Mouse (Mus musculus) embryonic facial prominence, embryonic 10.5 days (tissue): ENCODE data around the gene Stn1. TPM values are rescaled to one million over a fixed set of nuclear protein-coding genes. Genes with fewer than 3 reads are reported as not detected.
"Not testable (repeated sequence)": the region's sequence is repeated elsewhere in the genome, so short reads cannot be mapped to it uniquely, and the experiment has no call there.

Experiments used
- DNase-seq: peaks from one replicate; pipeline ENCODE4 v3.0.0-alpha.2; 2017; ENCODE audit warnings: low spot score
- H3K27ac ChIP-seq: fragments of 300-500 bp; sonication (generic); replicated peaks from 2 replicates; pipeline ENCODE4 v1.5.1; 2016; ENCODE audit warnings: mild to moderate bottlenecking
- H3K27me3 ChIP-seq: fragments of 300-500 bp; sonication (generic); replicated peaks from 2 replicates; pipeline ENCODE4 v1.6.1; 2016; ENCODE audit warnings: low read depth, mild to moderate bottlenecking; ENCODE audit not compliant: poor library complexity, severe bottlenecking
- H3K36me3 ChIP-seq: fragments of 300-500 bp; sonication (generic); replicated peaks from 2 replicates; pipeline ENCODE4 v1.6.1; 2016; ENCODE audit warnings: mild to moderate bottlenecking, moderate library complexity
- H3K4me1 ChIP-seq: fragments of 300-500 bp; sonication (generic); 2 replicates; pipeline ENCODE4 v1.6.1; 2016
- H3K4me3 ChIP-seq: fragments of 300-500 bp; sonication (generic); 2 replicates; pipeline ENCODE4 v1.5.1; 2016; ENCODE audit warnings: mild to moderate bottlenecking, moderate library complexity
- H3K9me3 ChIP-seq: fragments of 300-500 bp; sonication (generic); 2 replicates; pipeline ENCODE4 v1.6.1; 2016; ENCODE audit warnings: mild to moderate bottlenecking
- WGBS: fragments of 180-500 bp; shearing (Covaris S2); methylation state at CpG from one replicate; pipeline ENCODE4 v1.1.7; 2016; 5-methylcytosine and 5-hydroxymethylcytosine counted together
- polyA plus RNA-seq: library from polyadenylated mRNA; unstranded; fragments of >200 nt; fragmentation: Nextera tagmentation; extraction: Ambion mirVana; gene quantifications from 2 replicates; pipeline ENCODE4 v1.2.1, GENCODE M21; 2016

The Stn1 gene
- 68.3 and 70.6 TPM in 2 replicates for polyA plus RNA-seq

GRCm38 (mm10) chr19:47537300-47537792, at the start of gene Stn1:
Gene Stn1, minus strand, starts transcription at chr19:47537507.
- 0 out of 2 replicates have a peak, but pooled peaks cover 3% of the 10 kb centered on the region for H3K9me3 ChIP-seq
- peak within 1 kb of the TSS; percentile 86 for H3K27ac ChIP-seq
- DNase-seq, result peak; percentile 25
- 3% methylated on average over 10 of the region's 10 CpGs for WGBS
- H3K36me3 ChIP-seq, result peaks cover 19% of the 10 kb centered on the region
- H3K4me1 ChIP-seq, result peaks cover 33% of the 10 kb centered on the region
- peak within 1 kb of the TSS; percentile 59 for H3K4me3 ChIP-seq
- H3K27me3 ChIP-seq, result no peaks in the 10 kb centered on the region

- H3K27ac ChIP-seq, result no peak overlapping the region
- peaks cover 20% of the 10 kb centered on the region for H3K4me1 ChIP-seq
- H3K36me3 ChIP-seq, result no peaks in the 10 kb centered on the region
- 98% methylated on average over 1 of the region's 1 CpGs for WGBS
- no peak overlapping the region for H3K4me3 ChIP-seq
- no peak for DNase-seq
- no peaks in the 10 kb centered on the region for H3K27me3 ChIP-seq
- no peaks in the 10 kb centered on the region for H3K9me3 ChIP-seq
These were observed 49.7 kb upstream of the Stn1 start for GRCm38 (mm10) chr19:47587009-47587408.

- H3K9me3 ChIP-seq, result no peaks in the 10 kb centered on the region
- H3K36me3 ChIP-seq, result no peaks in the 10 kb centered on the region
- no peak overlapping the region for H3K27ac ChIP-seq
- no peak overlapping the region for H3K4me3 ChIP-seq
- H3K4me1 ChIP-seq, result peaks cover 32% of the 10 kb centered on the region
- H3K27me3 ChIP-seq, result no peaks in the 10 kb centered on the region
- WGBS, result 86% methylated on average over 1 of the region's 1 CpGs
- DNase-seq, result no peak
These were observed 48.5 kb upstream of the Stn1 start for GRCm38 (mm10) chr19:47585772-47586171.

DNA sequence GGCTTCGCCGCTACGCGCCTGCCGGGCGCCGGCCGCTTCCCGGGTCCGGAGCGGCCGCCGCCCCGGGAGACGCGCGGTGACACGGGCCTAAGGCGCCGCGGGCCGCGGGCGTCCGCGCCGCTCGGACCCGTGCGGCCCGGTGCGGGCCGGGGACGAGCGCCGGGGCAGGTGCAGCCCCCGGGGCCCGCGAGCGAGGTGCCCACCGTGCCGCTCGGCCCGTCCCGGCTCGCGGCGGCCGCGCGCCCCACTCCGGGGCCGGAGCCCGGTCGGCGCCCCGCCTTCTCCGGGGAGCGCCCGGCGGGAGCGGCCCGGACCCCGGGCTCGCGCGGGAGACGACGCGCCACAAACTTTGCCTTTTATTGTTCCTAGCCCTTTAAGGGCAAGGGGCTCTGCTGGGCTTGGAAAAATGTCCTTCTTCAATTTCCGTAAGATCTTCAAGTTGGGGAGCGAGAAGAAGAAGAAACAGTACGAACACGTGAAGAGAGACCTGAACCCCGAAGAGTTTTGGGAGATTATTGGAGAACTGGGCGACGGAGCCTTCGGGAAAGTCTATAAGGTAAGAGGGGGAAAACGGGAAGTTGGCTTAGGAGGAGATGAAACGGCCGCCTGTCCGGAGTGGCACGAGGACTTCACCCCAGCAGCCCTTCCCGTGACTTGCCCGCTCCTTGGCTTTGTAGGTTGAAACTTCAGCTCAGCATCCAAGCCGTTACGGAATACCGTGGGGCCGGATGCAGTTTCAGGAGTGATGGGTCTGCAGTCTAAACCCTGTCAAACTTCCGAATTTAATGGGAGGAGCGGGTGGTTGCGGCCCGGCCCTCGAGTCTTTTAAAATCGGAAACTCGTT, 42.7 kb upstream of the Stn1 start:
- H3K27me3 ChIP-seq, result no peaks in the 10 kb centered on the region
- H3K9me3 ChIP-seq, result no peaks in the 10 kb centered on the region
- H3K36me3 ChIP-seq, result no peaks in the 10 kb centered on the region
- H3K27ac ChIP-seq, result peak overlapping the region; percentile 95
- 3% methylated on average over 94 of the region's 96 CpGs for WGBS
- H3K4me1 ChIP-seq, result peaks cover 31% of the 10 kb centered on the region
- H3K4me3 ChIP-seq, result peak overlapping the region; percentile 82
- DNase-seq, result peak; percentile 48

DNA sequence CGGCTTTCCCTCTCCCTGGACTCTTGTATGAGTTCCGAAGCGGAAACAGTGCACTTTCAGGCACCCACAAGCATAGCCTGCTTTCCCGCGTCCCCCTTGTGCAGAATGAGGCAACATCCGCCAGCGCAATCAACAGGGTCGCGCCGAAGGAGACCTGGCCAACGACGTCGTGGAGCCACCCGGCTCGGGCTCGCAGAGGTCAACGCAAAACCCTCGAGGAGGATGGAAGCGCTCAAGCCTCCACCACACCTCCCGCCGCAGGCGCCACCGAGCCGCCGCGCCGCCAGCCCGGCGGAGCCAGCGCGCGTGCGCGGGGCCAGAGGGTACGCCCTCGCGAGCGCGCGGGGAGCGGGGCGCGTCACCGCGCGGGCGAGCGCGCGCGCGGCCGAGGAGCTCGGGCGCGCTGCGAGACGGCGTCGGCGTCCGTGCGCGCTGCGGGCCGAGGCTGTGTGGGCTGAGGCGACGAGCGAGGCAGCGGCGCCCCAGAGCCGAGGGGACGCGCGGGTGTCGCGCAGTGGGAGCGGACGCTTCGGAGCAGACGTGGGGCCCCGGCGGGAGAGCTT, 42.0 kb upstream of the Stn1 start, which contains the start of gene Slk:
Gene Slk, plus strand, starts transcription at position 454 of the 563 bp plus-strand sequence.
- DNase-seq, result peak; percentile 91
- under 1% methylated on average over 83 of the region's 83 CpGs for WGBS
- Histone ChIP-seq H3K9me3 (no peaks in the 10 kb centered on the region), H3K4me3 (peak within 1 kb of the TSS; percentile 82), H3K27me3 (no peaks in the 10 kb centered on the region), H3K36me3 (no peaks in the 10 kb centered on the region), H3K27ac (peak within 1 kb of the TSS; percentile 95), H3K4me1 (peaks cover 29% of the 10 kb centered on the region)

- Histone ChIP-seq H3K27me3 (no peaks in the 10 kb centered on the region), H3K9me3 (no peaks in the 10 kb centered on the region), H3K36me3 (no peaks in the 10 kb centered on the region), H3K4me3 (peak overlapping the region; percentile 82), H3K27ac (peak overlapping the region; percentile 95), H3K4me1 (peaks cover 29% of the 10 kb centered on the region)
- DNase-seq, result peak; percentile 30
- 14% methylated on average over 13 of the region's 13 CpGs for WGBS
These were observed 41.4 kb upstream of the Stn1 start for GRCm38 (mm10) chr19:47578581-47579224.

- DNase-seq, result no peak
- H3K27ac ChIP-seq, result no peak overlapping the region
- H3K9me3 ChIP-seq, result no peaks in the 10 kb centered on the region
- H3K36me3 ChIP-seq, result no peaks in the 10 kb centered on the region
- H3K27me3 ChIP-seq, result no peaks in the 10 kb centered on the region
- H3K4me3 ChIP-seq, result no peak overlapping the region
- H3K4me1 ChIP-seq, result peaks cover 5% of the 10 kb centered on the region
- 87% methylated on average over 3 of the region's 3 CpGs for WGBS
These were observed 36.4 kb upstream of the Stn1 start for GRCm38 (mm10) chr19:47573718-47574117.

DNA sequence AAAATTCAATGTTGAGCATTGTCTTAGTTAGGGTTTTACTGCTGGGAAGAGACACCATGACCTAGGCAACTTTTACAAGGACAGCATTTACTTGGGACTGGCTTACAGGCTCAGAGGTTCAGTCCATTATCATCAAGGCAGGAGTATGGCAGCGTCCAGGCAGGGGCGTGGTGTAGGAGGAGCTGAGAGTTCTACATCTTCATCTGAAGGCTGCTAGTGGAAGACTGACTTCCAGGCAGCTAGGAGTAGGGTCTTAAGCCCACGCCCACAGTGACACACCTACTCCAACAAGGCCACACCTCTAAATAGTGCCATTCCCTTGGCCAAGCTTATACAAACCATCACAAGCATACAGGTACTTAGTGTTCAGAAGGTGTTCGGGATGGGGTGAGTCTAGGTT, 34.7 kb upstream of the Stn1 start:
- not testable (repeated sequence) for H3K27me3 ChIP-seq, H3K4me1 ChIP-seq, DNase-seq, H3K27ac ChIP-seq, H3K9me3 ChIP-seq, H3K4me3 ChIP-seq, H3K36me3 ChIP-seq
- 62% methylated on average over 4 of the region's 4 CpGs for WGBS

- Histone ChIP-seq H3K9me3 (no peaks in the 10 kb centered on the region), H3K4me1 (0 out of 2 replicates have a peak, but pooled peaks cover 6% of the 10 kb centered on the region), H3K27me3 (peaks cover 17% of the 10 kb centered on the region; the same call in 1 of the 2 replicates), H3K36me3 (no peaks in the 10 kb centered on the region), H3K4me3 (no peak overlapping the region), H3K27ac (no peak overlapping the region)
- 88% methylated on average over 5 of the region's 5 CpGs for WGBS
- no peak for DNase-seq
These were observed 32.7 kb upstream of the Stn1 start for GRCm38 (mm10) chr19:47570042-47570441.

DNA sequence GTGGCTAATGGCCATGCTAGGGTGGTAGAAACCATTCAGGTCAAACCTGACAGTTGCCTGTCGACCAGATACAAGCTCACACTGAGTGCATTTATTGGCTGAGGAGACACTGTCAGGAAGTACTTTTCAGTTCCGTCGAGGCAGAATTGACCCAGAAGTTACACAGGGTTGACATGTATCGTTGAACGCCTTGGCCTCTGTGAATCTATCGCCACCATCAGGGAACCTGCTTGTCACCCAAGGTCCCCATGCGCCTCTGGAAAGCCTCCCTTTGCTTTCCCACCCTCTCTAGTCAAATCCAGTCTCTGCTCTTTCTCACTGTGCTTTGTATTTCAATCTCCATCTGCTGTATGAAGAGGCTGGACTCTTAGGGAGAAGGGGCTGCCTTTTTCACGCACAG, 28.7 kb upstream of the Stn1 start:
- Histone ChIP-seq H3K9me3 (no peaks in the 10 kb centered on the region), H3K4me1 (0 out of 2 replicates have a peak, but pooled peaks cover 8% of the 10 kb centered on the region), H3K27ac (no peak overlapping the region), H3K4me3 (no peak overlapping the region), H3K27me3 (peaks cover 17% of the 10 kb centered on the region; the same call in 1 of the 2 replicates), H3K36me3 (no peaks in the 10 kb centered on the region)
- DNase-seq, result no peak
- WGBS, result 83% methylated on average over 8 of the region's 8 CpGs

- H3K9me3 ChIP-seq, result no peaks in the 10 kb centered on the region
- WGBS, result 51% methylated on average over 17 of the region's 17 CpGs
- H3K27ac ChIP-seq, result no peak overlapping the region
- no peak overlapping the region for H3K4me3 ChIP-seq
- H3K4me1 ChIP-seq, result 0 out of 2 replicates have a peak, but pooled peaks cover 8% of the 10 kb centered on the region
- H3K27me3 ChIP-seq, result peaks cover 17% of the 10 kb centered on the region; the same call in 1 of the 2 replicates
- H3K36me3 ChIP-seq, result no peaks in the 10 kb centered on the region
- DNase-seq, result no peak
These were observed 27.8 kb upstream of the Stn1 start for GRCm38 (mm10) chr19:47565031-47565654.

GRCm38 (mm10) chr19:47563715-47564114, 26.4 kb upstream of the Stn1 start:
- H3K4me1 ChIP-seq, result peaks cover 17% of the 10 kb centered on the region; the same call in 1 of the 2 replicates
- 83% methylated on average over 13 of the region's 13 CpGs for WGBS
- H3K27ac ChIP-seq, result no peak overlapping the region
- no peak for DNase-seq
- H3K4me3 ChIP-seq, result no peak overlapping the region
- H3K36me3 ChIP-seq, result no peaks in the 10 kb centered on the region
- peaks cover 17% of the 10 kb centered on the region; the same call in 1 of the 2 replicates for H3K27me3 ChIP-seq
- no peaks in the 10 kb centered on the region for H3K9me3 ChIP-seq
